Mouse (Mus musculus) erythroblast, embryonic 14.5 days (primary cell): ENCODE measurements at regions not wholly inside any gene's neighbourhood (a gene's known extent, or its start where the extent isn't known, plus 50 kb on each side); places are given as distances from the start of the nearest gene placed in this dataset.

ENCODE experiments used
- H3K27me3 ChIP-seq: 2 replicates; pipeline ENCODE4 v1.6.1; 2012; ENCODE audit warnings: inconsistent platforms; ENCODE audit not compliant: control insufficient read depth
- H3K36me3 ChIP-seq: 2 replicates; pipeline ENCODE4 v1.6.1; 2012; ENCODE audit warnings: mild to moderate bottlenecking, inconsistent platforms; ENCODE audit not compliant: control insufficient read depth
- H3K4me1 ChIP-seq: 2 replicates; pipeline ENCODE4 v1.6.1; 2012; ENCODE audit warnings: inconsistent platforms; ENCODE audit not compliant: control insufficient read depth
- H3K4me3 ChIP-seq: replicated peaks from 2 replicates; pipeline ENCODE3; 2012; ENCODE audit warnings: moderate library complexity, mild to moderate bottlenecking, inconsistent platforms
- H3K9me3 ChIP-seq: 2 replicates; pipeline ENCODE4 v1.6.1; 2012; ENCODE audit warnings: low read length, inconsistent platforms, mixed read lengths; ENCODE audit not compliant: control insufficient read depth
- GATA1 ChIP-seq: IDR thresholded peaks from 2 replicates; pipeline ENCODE4 v1.6.1; 2012; ENCODE audit warnings: low read length, inconsistent platforms, mixed read lengths
- TAL1 ChIP-seq: IDR thresholded peaks from 3 replicates; pipeline ENCODE4 v1.6.1; 2012; ENCODE audit warnings: low read length, inconsistent platforms, mixed read lengths

GRCm38 (mm10) chr3:143784353-143784791 is 420.6 kb downstream of the Lmo4 start:
- Histone ChIP-seq H3K9me3 (peaks cover 4% of the 10 kb centered on the region), H3K4me1 (no peaks in the 10 kb centered on the region), H3K27me3 (no peaks in the 10 kb centered on the region), H3K4me3 (no peak overlapping the region), H3K36me3 (no peaks in the 10 kb centered on the region)
- TF ChIP-seq GATA1 (no peak), TAL1 (no peak)

GRCm38 (mm10) chr3:143778161-143778560 is 426.9 kb downstream of the Lmo4 start:
- Histone ChIP-seq H3K4me3 (no peak overlapping the region), H3K27me3 (no peaks in the 10 kb centered on the region), H3K4me1 (no peaks in the 10 kb centered on the region), H3K9me3 (no peaks in the 10 kb centered on the region), H3K36me3 (no peaks in the 10 kb centered on the region)
- TF ChIP-seq GATA1 (no peak), TAL1 (no peak)

- Histone ChIP-seq H3K36me3 (no peaks in the 10 kb centered on the region), H3K9me3 (peaks cover 2% of the 10 kb centered on the region; the same call in 1 of the 2 replicates), H3K4me3 (no peak overlapping the region), H3K4me1 (no peaks in the 10 kb centered on the region), H3K27me3 (no peaks in the 10 kb centered on the region)
- TF ChIP-seq TAL1 (no peak), GATA1 (no peak)
Observed at GRCm38 (mm10) chr3:143759337-143759736, 445.7 kb downstream of the Lmo4 start.

- Histone ChIP-seq H3K36me3 (no peaks in the 10 kb centered on the region), H3K4me1 (no peaks in the 10 kb centered on the region), H3K9me3 (peaks cover 4% of the 10 kb centered on the region; the same call in 1 of the 2 replicates), H3K4me3 (no peak overlapping the region), H3K27me3 (no peaks in the 10 kb centered on the region)
- TF ChIP-seq GATA1 (no peak), TAL1 (no peak)
Observed at GRCm38 (mm10) chr3:143753197-143753596, 451.8 kb downstream of the Lmo4 start.

- H3K4me1 ChIP-seq = no peaks in the 10 kb centered on the region
- H3K27me3 ChIP-seq = no peaks in the 10 kb centered on the region
- no peak for TF ChIP-seq GATA1
- H3K4me3 ChIP-seq = no peak overlapping the region
- no peaks in the 10 kb centered on the region for H3K36me3 ChIP-seq
- peaks cover 4% of the 10 kb centered on the region; the same call in 1 of the 2 replicates for H3K9me3 ChIP-seq
Observed at GRCm38 (mm10) chr3:143752660-143753059, 452.4 kb downstream of the Lmo4 start.

GRCm38 (mm10) chr3:143750128-143750527 is 454.9 kb downstream of the Lmo4 start:
- peaks cover 4% of the 10 kb centered on the region; the same call in 1 of the 2 replicates for H3K9me3 ChIP-seq
- no peaks in the 10 kb centered on the region for H3K27me3 ChIP-seq
- H3K36me3 ChIP-seq = no peaks in the 10 kb centered on the region
- no peak overlapping the region for H3K4me3 ChIP-seq
- no peak for TF ChIP-seq TAL1
- TF ChIP-seq GATA1 = no peak
- no peaks in the 10 kb centered on the region for H3K4me1 ChIP-seq

- TF ChIP-seq GATA1 = no peak
- no peak for TF ChIP-seq TAL1
- Histone ChIP-seq H3K4me3 (no peak overlapping the region), H3K4me1 (no peaks in the 10 kb centered on the region), H3K9me3 (peaks cover 3% of the 10 kb centered on the region; the same call in 1 of the 2 replicates), H3K27me3 (no peaks in the 10 kb centered on the region), H3K36me3 (no peaks in the 10 kb centered on the region)
Observed at GRCm38 (mm10) chr3:143743649-143744048, 461.4 kb downstream of the Lmo4 start.

GRCm38 (mm10) chr3:143742786-143743571 is 462.0 kb downstream of the Lmo4 start:
- peaks cover 3% of the 10 kb centered on the region; the same call in 1 of the 2 replicates for H3K9me3 ChIP-seq
- TF ChIP-seq TAL1 (no peak), GATA1 (no peak)
- H3K4me3 ChIP-seq = peak overlapping the region; percentile 18
- no peaks in the 10 kb centered on the region for H3K4me1 ChIP-seq
- H3K27me3 ChIP-seq = no peaks in the 10 kb centered on the region
- H3K36me3 ChIP-seq = no peaks in the 10 kb centered on the region

- TF ChIP-seq TAL1 = no peak
- no peak for TF ChIP-seq GATA1
- Histone ChIP-seq H3K27me3 (no peaks in the 10 kb centered on the region), H3K4me1 (no peaks in the 10 kb centered on the region), H3K36me3 (no peaks in the 10 kb centered on the region), H3K9me3 (peaks cover 3% of the 10 kb centered on the region; the same call in 1 of the 2 replicates), H3K4me3 (no peak overlapping the region)
Observed at GRCm38 (mm10) chr3:143738676-143739075, 466.3 kb downstream of the Lmo4 start.
